Mouse (Mus musculus): ENCODE data around the gene Gm8247. TPM values are rescaled to one million over a fixed set of nuclear protein-coding genes. Genes with fewer than 3 reads are reported as not detected.
"Not testable (repeated sequence)": the region's sequence is repeated elsewhere in the genome, so short reads cannot be mapped to it uniquely, and the experiment has no call there.

Gene Gm8247
- polyA plus RNA-seq (2012; fragmentation: generic; extraction: Trizol) = not detected

GRCm38 (mm10) chr14:44582853-44583252 is at the start of gene Gm8247:
Gene Gm8247, plus strand, starts transcription at chr14:44583153.
- H3K27me3 ChIP-seq (ENCODE audit: control insufficient read depth, insufficient read depth, insufficient read length); H3ac ChIP-seq (ENCODE audit: control insufficient read depth, insufficient read length); H3K36me3 ChIP-seq (ENCODE audit: control insufficient read depth, insufficient read depth); H3K4me2 ChIP-seq (ENCODE audit: low read depth); H3K4me3 ChIP-seq; H3K79me2 ChIP-seq (ENCODE audit: control insufficient read depth, insufficient read depth): not testable (repeated sequence)

GRCm38 (mm10) chr14:44547961-44548360 is 35.0 kb upstream of the Gm8247 start:
- not testable (repeated sequence) for H3K79me2 ChIP-seq (ENCODE audit: control insufficient read depth, insufficient read depth)

GRCm38 (mm10) chr14:44591765-44592164 is 8.8 kb downstream of the Gm8247 start:
- H3K4me2 ChIP-seq (ENCODE audit: low read depth); H3K27me3 ChIP-seq (ENCODE audit: control insufficient read depth, insufficient read depth, insufficient read length); H3K36me3 ChIP-seq (ENCODE audit: control insufficient read depth, insufficient read depth); H3K4me3 ChIP-seq; H3ac ChIP-seq (ENCODE audit: control insufficient read depth, insufficient read length); H3K79me2 ChIP-seq (ENCODE audit: control insufficient read depth, insufficient read depth): not testable (repeated sequence)

More at GRCm38 (mm10) chr14:44547961-44548360, 35.0 kb upstream of the Gm8247 start:
- H3K27me3 ChIP-seq (ENCODE audit: control insufficient read depth, insufficient read depth, insufficient read length); H3ac ChIP-seq (ENCODE audit: control insufficient read depth, insufficient read length); H3K4me2 ChIP-seq (ENCODE audit: low read depth); H3K4me3 ChIP-seq; H3K36me3 ChIP-seq (ENCODE audit: control insufficient read depth, insufficient read depth): not testable (repeated sequence)

- H3K4me3 ChIP-seq; H3ac ChIP-seq (ENCODE audit: control insufficient read depth, insufficient read length); H3K36me3 ChIP-seq (ENCODE audit: control insufficient read depth, insufficient read depth); H3K27me3 ChIP-seq (ENCODE audit: control insufficient read depth, insufficient read depth, insufficient read length); H3K79me2 ChIP-seq (ENCODE audit: control insufficient read depth, insufficient read depth); H3K4me2 ChIP-seq (ENCODE audit: low read depth): not testable (repeated sequence)
Observed at GRCm38 (mm10) chr14:44627737-44628136, 44.8 kb downstream of the Gm8247 start, which contains the start of gene Gm5624. Gene Gm5624, minus strand, starts transcription at chr14:44627938.

Other genes starting within 250 kb of the Gm8247 start
- gene Gm5930, start 244.6 kb upstream of the Gm8247 start, polyA plus RNA-seq (2012; fragmentation: generic; extraction: Trizol) = not detected
- gene Gm8229, start 217.8 kb upstream of the Gm8247 start, polyA plus RNA-seq (2012; fragmentation: generic; extraction: Trizol) = not detected
- not detected for gene Gm3371, start 172.5 kb upstream of the Gm8247 start, polyA plus RNA-seq (2012; fragmentation: generic; extraction: Trizol)
- gene Gm8232, start 149.5 kb upstream of the Gm8247 start, polyA plus RNA-seq (2012; fragmentation: generic; extraction: Trizol) = not detected
- not detected for gene BC061237, start 90.7 kb upstream of the Gm8247 start, polyA plus RNA-seq (2012; fragmentation: generic; extraction: Trizol)
- not detected for gene Gm17093, start 64.9 kb upstream of the Gm8247 start, polyA plus RNA-seq (2012; fragmentation: generic; extraction: Trizol)
- 0.43 TPM for gene Gm5624, start 44.8 kb downstream of the Gm8247 start, polyA plus RNA-seq (2012; fragmentation: generic; extraction: Trizol)
- not detected for gene Gm8257, start 123.3 kb downstream of the Gm8247 start, polyA plus RNA-seq (2012; fragmentation: generic; extraction: Trizol)
- not detected for gene Gm8267, start 167.2 kb downstream of the Gm8247 start, polyA plus RNA-seq (2012; fragmentation: generic; extraction: Trizol)

Measured in myocyte (in vitro differentiated cells).